Mouse (Mus musculus) heart, adult 8-10 months (tissue): ENCODE data around the gene Hspa1l. TPM values are rescaled to one million over a fixed set of nuclear protein-coding genes. Genes with fewer than 3 reads are reported as not detected.

Experiments
- DNase-seq: peaks from one replicate; pipeline ENCODE4 v3.0.0; 2022; ENCODE audit warnings: low spot score
- total RNA-seq, 4 experiments: library from RNA; stranded (reverse); gene quantifications; 2 replicates each; pipeline ENCODE4 v1.2.4; 2022

The Hspa1l gene
- total RNA-seq, 4 experiments from 2014 or later, result 8.7 to 13.3 (median 11.0) TPM

DNA sequence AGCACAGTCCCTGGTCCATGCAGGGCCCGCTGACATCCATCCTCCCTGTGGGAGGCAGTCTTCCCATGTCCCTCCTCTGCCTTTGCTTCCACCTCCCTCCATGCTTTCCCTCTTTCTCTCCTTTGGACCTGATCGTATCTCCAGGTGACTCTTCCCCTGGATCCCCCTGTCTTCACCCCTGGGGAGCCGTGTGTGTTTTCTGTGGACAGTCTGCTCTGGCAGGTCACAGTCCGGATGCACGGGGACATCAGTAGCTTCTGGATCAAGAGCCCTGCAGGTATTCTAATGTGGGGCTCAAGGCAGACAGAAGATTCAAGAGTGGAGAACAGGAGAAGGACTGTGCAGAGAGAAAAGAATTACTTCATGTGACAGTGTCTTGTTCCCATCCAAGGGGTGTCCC is 50.7 kb downstream of the Hspa1l start:
- DNase-seq, result no peak

DNA sequence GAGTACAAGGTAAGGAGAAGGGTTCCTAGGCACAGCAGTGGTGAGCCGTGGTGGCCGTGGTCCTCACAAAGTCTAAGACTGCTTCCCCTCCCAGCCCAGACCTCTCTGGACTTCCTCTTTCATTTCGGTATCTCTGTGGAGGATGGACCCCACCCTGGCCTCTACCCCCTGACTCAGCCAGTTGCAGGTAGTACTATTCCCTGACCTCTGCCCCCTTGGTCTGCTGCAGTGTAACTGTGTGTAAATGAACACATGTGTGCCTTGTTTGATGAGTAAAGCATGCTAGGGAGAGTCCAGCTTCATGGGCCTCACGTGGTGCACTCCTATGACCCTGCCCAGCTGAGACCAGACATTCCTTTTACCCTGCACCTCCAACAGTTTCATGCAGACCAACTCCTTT is 51.3 kb downstream of the Hspa1l start:
- no peak for DNase-seq

DNA sequence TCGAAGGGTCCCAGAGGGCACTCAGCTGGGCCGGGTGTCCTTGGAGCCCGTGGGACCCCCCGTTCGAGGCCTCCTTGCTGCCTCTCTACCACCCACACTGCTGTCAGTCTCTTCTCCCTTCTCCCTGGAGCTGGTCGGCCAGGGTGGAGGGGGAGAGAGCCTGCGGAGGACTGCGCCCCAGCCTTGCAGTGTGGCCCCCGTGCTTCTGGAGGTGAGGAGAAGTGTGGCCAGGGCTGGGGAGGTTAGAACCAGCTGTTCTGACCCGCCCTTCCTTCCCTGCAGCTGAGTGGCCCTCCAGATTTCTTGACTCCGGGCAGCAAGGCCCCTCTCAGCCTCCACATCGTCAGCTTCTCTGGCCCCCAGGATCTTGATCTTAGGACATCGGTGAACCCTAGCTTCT is 51.8 kb downstream of the Hspa1l start:
- no peak for DNase-seq

DNA sequence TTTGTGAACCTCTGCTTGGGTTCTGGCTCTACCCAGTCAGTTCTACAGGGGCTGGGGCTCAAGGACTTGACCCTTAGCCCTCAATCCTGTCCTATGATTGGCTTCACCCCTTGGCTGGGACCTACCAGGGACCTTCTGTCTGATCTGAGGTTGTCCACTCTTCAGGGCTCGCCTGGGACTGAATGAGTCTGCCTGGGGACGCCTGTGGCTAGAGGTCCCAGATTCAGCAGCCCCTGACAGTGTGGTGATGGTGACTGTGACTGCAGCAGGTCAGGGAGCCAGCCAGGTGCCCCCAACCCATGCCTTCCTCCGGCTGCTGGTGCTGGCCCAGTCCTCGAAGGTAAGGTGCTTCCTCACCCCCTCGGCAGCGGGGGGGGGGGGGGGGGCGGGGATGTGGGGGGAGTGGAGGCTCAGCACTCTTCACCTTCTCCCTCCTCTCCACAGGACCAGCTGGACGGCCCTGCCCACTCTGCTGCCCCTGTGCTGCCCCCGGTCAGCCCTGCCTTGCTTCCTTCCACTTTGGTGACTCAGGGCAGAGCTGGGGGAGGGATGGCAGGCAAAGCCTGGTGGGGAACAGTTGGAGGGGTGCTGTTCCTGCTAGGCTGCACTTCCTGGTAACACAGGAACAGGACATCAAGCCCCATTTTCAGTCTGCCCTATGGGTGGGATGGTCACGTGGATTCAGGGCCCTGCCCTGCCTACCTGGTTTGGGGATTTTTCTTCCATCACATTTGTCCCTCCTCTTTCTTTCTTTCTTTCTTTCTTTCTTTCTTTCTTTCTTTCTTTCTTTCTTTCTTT is 52.4 kb downstream of the Hspa1l start:
- DNase-seq, result no peak

DNA sequence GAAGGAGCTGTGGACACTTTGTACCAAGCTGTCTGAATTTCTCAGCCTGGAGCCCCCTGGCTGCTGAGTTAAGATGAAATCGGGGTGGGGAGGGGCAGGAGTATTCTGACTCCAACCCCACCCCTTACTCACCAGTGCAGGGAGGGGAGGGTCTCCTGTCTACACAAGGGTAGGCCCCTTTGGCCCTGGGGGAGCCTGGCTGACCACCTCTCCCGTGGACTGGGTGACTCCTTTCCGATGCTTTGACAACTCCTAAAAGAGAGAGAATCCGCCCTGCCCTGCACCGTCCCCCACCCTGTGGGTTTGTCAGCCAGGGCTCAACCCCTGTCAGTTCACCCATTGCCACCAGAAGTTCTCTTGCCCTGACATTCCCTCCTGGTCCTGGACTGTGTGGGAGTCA is 53.7 kb downstream of the Hspa1l start:
- no peak for DNase-seq

DNA sequence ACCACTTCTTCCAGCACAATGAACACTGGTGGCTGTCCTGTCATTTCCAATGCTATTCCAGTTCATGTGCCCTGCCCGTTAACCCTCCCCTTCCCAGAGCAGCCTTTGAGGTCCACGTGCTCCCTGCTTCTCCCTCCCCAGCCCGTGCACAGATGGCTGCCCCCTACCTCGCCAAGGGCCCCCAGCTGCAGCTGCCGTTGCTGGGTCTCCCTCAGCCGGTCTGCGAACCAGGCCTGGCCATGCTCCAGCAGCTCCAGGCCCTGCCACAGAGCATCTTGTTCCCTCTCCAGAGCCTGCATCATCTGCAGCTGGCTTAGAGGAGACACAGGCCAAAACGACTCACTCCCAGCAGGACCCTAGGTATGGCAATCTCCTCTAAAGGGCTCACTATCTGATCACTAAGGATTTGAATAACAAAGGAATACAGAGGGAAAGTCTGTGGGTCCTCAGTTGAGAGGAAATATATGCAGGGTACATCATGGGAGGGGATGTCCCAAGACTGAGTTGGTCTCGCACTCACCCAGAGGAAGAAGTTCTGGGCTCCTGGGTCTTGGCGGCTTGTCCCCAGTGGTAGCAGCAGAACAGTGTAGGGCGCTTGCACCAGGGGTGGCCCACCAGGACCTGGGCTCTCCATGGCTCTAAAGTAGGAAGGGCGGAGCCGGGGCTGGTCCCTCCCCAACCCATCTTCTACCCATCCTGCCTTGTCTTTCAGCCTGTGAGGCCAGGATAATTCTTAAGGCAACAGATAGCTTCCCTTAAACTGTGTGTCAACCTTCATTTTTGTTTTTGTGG is 55.0 kb downstream of the Hspa1l start, which contains the start of gene Sapcd1:
Sapcd1 (minus strand) TSS at position 740 of the 792 bp plus-strand sequence.
- no peak for DNase-seq

DNA sequence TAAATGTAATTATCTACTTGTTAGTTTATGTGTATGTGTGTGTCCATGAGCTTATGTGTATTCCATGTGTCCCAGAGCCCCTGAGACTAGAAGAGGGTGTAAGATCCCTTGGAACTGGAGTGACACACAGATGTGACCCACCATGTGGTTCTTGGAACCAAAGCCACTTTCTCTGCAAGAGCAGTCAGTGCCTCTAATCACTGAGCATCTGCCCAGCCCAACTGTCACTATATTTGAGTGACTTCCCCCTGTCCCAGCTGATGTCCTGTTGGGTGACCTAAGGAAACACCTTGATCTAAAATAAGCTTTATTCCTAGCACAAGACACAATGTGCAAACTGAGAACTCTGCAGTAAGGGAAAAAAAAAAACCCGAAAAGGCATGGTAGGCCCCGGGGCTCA is 55.8 kb downstream of the Hspa1l start:
- DNase-seq, result no peak

Other genes with a start within 250 kb of the Hspa1l start
- 10 to 100 TPM; 14.3 to 71.5 (median 21.2) TPM for gene C4b, start 228.8 kb upstream of the Hspa1l start, total RNA-seq
- under 1 TPM in 1 of 4 experiments, not detected in 3; 0.35 TPM for gene Cyp21a1, start 168.1 kb upstream of the Hspa1l start, total RNA-seq
- 10 to 100 TPM in 2 of 4 experiments, 1 to 10 TPM in 2; 8.2 to 14.6 (median 9.5) TPM for gene Stk19, start 135.8 kb upstream of the Hspa1l start, total RNA-seq
- gene Dxo, start 135.7 kb upstream of the Hspa1l start, total RNA-seq, result 10 to 100 TPM; 10.6 to 15.9 (median 11.5) TPM
- gene Skiv2l, start 122.5 kb upstream of the Hspa1l start, total RNA-seq, result 10 to 100 TPM; 21.8 to 29.1 (median 25.8) TPM
- 10 to 100 TPM; 16.6 to 17.9 (median 16.7) TPM for gene Nelfe, start 122.3 kb upstream of the Hspa1l start, total RNA-seq
- 1 to 10 TPM; 2.2 to 8.5 (median 4.5) TPM for gene Cfb, start 110.2 kb upstream of the Hspa1l start, total RNA-seq
- gene Zbtb12, start 93.2 kb upstream of the Hspa1l start, total RNA-seq, result 1 to 10 TPM; 8.5 to 9.9 (median 9.1) TPM
- gene Gm20547, start 90.7 kb upstream of the Hspa1l start, total RNA-seq, result not detected
- 1 to 10 TPM; 1.8 to 4.1 (median 3.0) TPM for gene C2, start 74.4 kb upstream of the Hspa1l start, total RNA-seq
- gene Ehmt2, start 74.2 kb upstream of the Hspa1l start, total RNA-seq, result 10 to 100 TPM; 41.5 to 45.8 (median 42.4) TPM
- not detected for gene Slc44a4, start 58.2 kb upstream of the Hspa1l start, total RNA-seq
- gene Neu1, start 41.5 kb upstream of the Hspa1l start, total RNA-seq, result 10 to 100 TPM; 13.0 to 16.1 (median 14.4) TPM
- gene Hspa1b, start 13.5 kb upstream of the Hspa1l start, total RNA-seq, result 1 to 10 TPM; 1.4 to 5.5 (median 2.6) TPM
- not detected for gene Gm20481, start 2.8 kb upstream of the Hspa1l start, total RNA-seq
- gene Hspa1a, start 547 bp upstream of the Hspa1l start, total RNA-seq, result 1 to 10 TPM; 1.8 to 7.5 (median 3.6) TPM
- gene Lsm2, start 9.2 kb downstream of the Hspa1l start, total RNA-seq, result 10 to 100 TPM; 17.5 to 21.7 (median 17.9) TPM
- 10 to 100 TPM; 28.3 to 31.4 (median 29.3) TPM for gene Vars, start 28.3 kb downstream of the Hspa1l start, total RNA-seq
- 10 to 100 TPM; 12.0 to 18.5 (median 16.6) TPM for gene Vwa7, start 43.9 kb downstream of the Hspa1l start, total RNA-seq
- gene Sapcd1, start 55.3 kb downstream of the Hspa1l start, total RNA-seq, result not detected
- under 1 TPM in 2 of 4 experiments, not detected in 2; 0.33 to 0.56 TPM for gene Msh5, start 74.0 kb downstream of the Hspa1l start, total RNA-seq
- gene Clic1, start 77.3 kb downstream of the Hspa1l start, total RNA-seq, result 10 to 100 TPM; 21.6 to 33.8 (median 30.0) TPM
- 10 to 100 TPM; 13.5 to 22.7 (median 21.5) TPM for gene Ddah2, start 86.3 kb downstream of the Hspa1l start, total RNA-seq
- gene Ly6g6c, start 92.7 kb downstream of the Hspa1l start, total RNA-seq, result not detected
- 1 to 10 TPM in 1 of 4 experiments, under 1 TPM in 3; 0.34 to 1.0 (median 0.85) TPM for gene Mpig6b, start 93.5 kb downstream of the Hspa1l start, total RNA-seq
- not detected for gene Ly6g6e, start 104.2 kb downstream of the Hspa1l start, total RNA-seq
- gene Ly6g6d, start 105.4 kb downstream of the Hspa1l start, total RNA-seq, result under 1 TPM in 3 of 4 experiments, not detected in 1; 0.69 to 0.95 (median 0.85) TPM
- gene Ly6g6f, start 112.9 kb downstream of the Hspa1l start, total RNA-seq, result under 1 TPM in 1 of 4 experiments, not detected in 3; 0.24 TPM
- 10 to 100 TPM; 60.7 to 64.8 (median 62.3) TPM for gene Abhd16a, start 116.6 kb downstream of the Hspa1l start, total RNA-seq
- not detected for gene Ly6g5c, start 135.6 kb downstream of the Hspa1l start, total RNA-seq
- not detected for gene Ly6g5b, start 142.7 kb downstream of the Hspa1l start, total RNA-seq
- gene Gpank1, start 148.8 kb downstream of the Hspa1l start, total RNA-seq, result 10 to 100 TPM in 1 of 4 experiments, 1 to 10 TPM in 3; 6.6 to 10.2 (median 8.2) TPM
- gene Csnk2b, start 149.3 kb downstream of the Hspa1l start, total RNA-seq, result 100 to 1,000 TPM; 152 to 184 (median 155) TPM
- gene D17H6S53E, start 153.7 kb downstream of the Hspa1l start, total RNA-seq, result 10 to 100 TPM; 27.8 to 33.4 (median 30.3) TPM
- gene Apom, start 159.3 kb downstream of the Hspa1l start, total RNA-seq, result under 1 TPM in 1 of 4 experiments, not detected in 3; 0.26 TPM
- 100 to 1,000 TPM; 233 to 266 (median 242) TPM for gene Bag6, start 162.5 kb downstream of the Hspa1l start, total RNA-seq
- 100 to 1,000 TPM; 130 to 143 (median 140) TPM for gene Prrc2a, start 192.2 kb downstream of the Hspa1l start, total RNA-seq
- gene Aif1, start 203.4 kb downstream of the Hspa1l start, total RNA-seq, result 1 to 10 TPM; 1.9 to 3.3 (median 2.4) TPM
- 1 to 10 TPM; 1.8 to 3.6 (median 2.6) TPM for gene Lst1, start 215.7 kb downstream of the Hspa1l start, total RNA-seq
- gene Ltb, start 221.7 kb downstream of the Hspa1l start, total RNA-seq, result 1 to 10 TPM in 1 of 4 experiments, under 1 TPM in 3; 0.69 to 1.6 (median 0.80) TPM
- gene Tnf, start 229.3 kb downstream of the Hspa1l start, total RNA-seq, result under 1 TPM; 0.25 to 0.97 (median 0.52) TPM
- under 1 TPM in 1 of 4 experiments, not detected in 3; 0.44 TPM for gene Lta, start 232.6 kb downstream of the Hspa1l start, total RNA-seq
- gene Gm16181, start 248.1 kb downstream of the Hspa1l start, total RNA-seq, result under 1 TPM in 1 of 4 experiments, not detected in 3; 0.72 TPM